Mouse (Mus musculus) hindbrain, embryonic 15.5 days (tissue): ENCODE data around the gene Rab15. TPM values are rescaled to one million over a fixed set of nuclear protein-coding genes. Genes with fewer than 3 reads are reported as not detected.
"Not testable (repeated sequence)": the region's sequence is repeated elsewhere in the genome, so short reads cannot be mapped to it uniquely, and the experiment has no call there.

Source experiments
- ATAC-seq: fragments of 200-750 bp; cut with Nextera tagmentation; 2 replicates; pipeline ENCODE4 v1.8.0; 2017; ENCODE audit warnings: low read depth, moderate number of reproducible peaks, moderate TSS enrichment; ENCODE audit not compliant: low FRiP score
- H3K27ac ChIP-seq: fragments of 300-500 bp; sonication (generic); replicated peaks from 2 replicates; pipeline ENCODE4 v1.5.1; 2015; ENCODE audit warnings: mild to moderate bottlenecking, inconsistent platforms
- H3K27me3 ChIP-seq: fragments of 300-500 bp; sonication (generic); 2 replicates; pipeline ENCODE4 v1.6.1; 2015; ENCODE audit warnings: control low read depth, inconsistent platforms
- H3K36me3 ChIP-seq: fragments of 300-500 bp; sonication (generic); 2 replicates; pipeline ENCODE4 v1.6.1; 2015; ENCODE audit warnings: control low read depth, inconsistent platforms
- H3K4me1 ChIP-seq: fragments of 300-500 bp; sonication (generic); replicated peaks from 2 replicates; pipeline ENCODE4 v1.6.1; 2015; ENCODE audit warnings: control low read depth, inconsistent platforms
- H3K4me2 ChIP-seq: fragments of 300-500 bp; sonication (generic); 2 replicates; pipeline ENCODE4 v1.6.1; 2015; ENCODE audit warnings: moderate library complexity, mild to moderate bottlenecking, inconsistent platforms
- H3K4me3 ChIP-seq: fragments of 300-500 bp; sonication (generic); 2 replicates; pipeline ENCODE4 v1.5.1; 2015; ENCODE audit warnings: mild to moderate bottlenecking, inconsistent platforms
- H3K9ac ChIP-seq: fragments of 300-500 bp; sonication (generic); 2 replicates; pipeline ENCODE4 v1.6.1; 2015; ENCODE audit warnings: inconsistent platforms
- H3K9me3 ChIP-seq: fragments of 300-500 bp; sonication (generic); 2 replicates; pipeline ENCODE4 v1.6.1; 2016; ENCODE audit warnings: control low read depth, inconsistent platforms
- WGBS: fragments of 180-500 bp; shearing (Covaris S2); methylation state at CpG from one replicate; pipeline ENCODE4 v1.1.7; 2015; 5-methylcytosine and 5-hydroxymethylcytosine counted together
- polyA plus RNA-seq: library from polyadenylated mRNA; unstranded; fragments of >200 nt; fragmentation: Nextera tagmentation; extraction: Ambion mirVana; gene quantifications from 2 replicates; pipeline ENCODE4 v1.2.1, GENCODE M21; 2015

Gene Rab15
- polyA plus RNA-seq, result 51.8 and 52.5 TPM in 2 replicates

- Histone ChIP-seq H3K4me1 (peaks cover 41% of the 10 kb centered on the region), H3K9ac (peak within 1 kb of the TSS; percentile 89), H3K4me2 (peak within 1 kb of the TSS; percentile 80), H3K9me3 (no peaks in the 10 kb centered on the region), H3K4me3 (peak within 1 kb of the TSS; percentile 83), H3K27me3 (peaks cover 7% of the 10 kb centered on the region; the same call in 1 of the 2 replicates), H3K36me3 (no peaks in the 10 kb centered on the region), H3K27ac (peak within 1 kb of the TSS; percentile 88)
- WGBS, result 4% methylated on average over 14 of the region's 17 CpGs
- ATAC-seq, result peak; percentile 35
Measured at GRCm38 (mm10) chr12:76822651-76823041, at the start of gene Rab15. Gene Rab15 (minus strand): TSS chr12:76822908.

GRCm38 (mm10) chr12:76869561-76869960 is 46.9 kb upstream of the Rab15 start:
- Histone ChIP-seq H3K27ac (no peak overlapping the region), H3K9ac (no peak overlapping the region), H3K4me1 (no peaks in the 10 kb centered on the region), H3K36me3 (0 out of 2 replicates have a peak, but pooled peaks cover under 1% of the 10 kb centered on the region), H3K9me3 (no peaks in the 10 kb centered on the region), H3K4me2 (no peak overlapping the region), H3K4me3 (no peak overlapping the region), H3K27me3 (no peaks in the 10 kb centered on the region)
- no peak for ATAC-seq
- 97% methylated on average over 7 of the region's 7 CpGs for WGBS

GRCm38 (mm10) chr12:76868463-76869198 is 45.9 kb upstream of the Rab15 start:
- Histone ChIP-seq H3K4me2 (no peak overlapping the region), H3K9ac (no peak overlapping the region), H3K27me3 (no peaks in the 10 kb centered on the region), H3K4me3 (no peak overlapping the region), H3K27ac (no peak overlapping the region), H3K36me3 (no peaks in the 10 kb centered on the region), H3K9me3 (no peaks in the 10 kb centered on the region), H3K4me1 (no peaks in the 10 kb centered on the region)
- WGBS, result 77% methylated on average over 14 of the region's 14 CpGs
- ATAC-seq, result no peak

DNA sequence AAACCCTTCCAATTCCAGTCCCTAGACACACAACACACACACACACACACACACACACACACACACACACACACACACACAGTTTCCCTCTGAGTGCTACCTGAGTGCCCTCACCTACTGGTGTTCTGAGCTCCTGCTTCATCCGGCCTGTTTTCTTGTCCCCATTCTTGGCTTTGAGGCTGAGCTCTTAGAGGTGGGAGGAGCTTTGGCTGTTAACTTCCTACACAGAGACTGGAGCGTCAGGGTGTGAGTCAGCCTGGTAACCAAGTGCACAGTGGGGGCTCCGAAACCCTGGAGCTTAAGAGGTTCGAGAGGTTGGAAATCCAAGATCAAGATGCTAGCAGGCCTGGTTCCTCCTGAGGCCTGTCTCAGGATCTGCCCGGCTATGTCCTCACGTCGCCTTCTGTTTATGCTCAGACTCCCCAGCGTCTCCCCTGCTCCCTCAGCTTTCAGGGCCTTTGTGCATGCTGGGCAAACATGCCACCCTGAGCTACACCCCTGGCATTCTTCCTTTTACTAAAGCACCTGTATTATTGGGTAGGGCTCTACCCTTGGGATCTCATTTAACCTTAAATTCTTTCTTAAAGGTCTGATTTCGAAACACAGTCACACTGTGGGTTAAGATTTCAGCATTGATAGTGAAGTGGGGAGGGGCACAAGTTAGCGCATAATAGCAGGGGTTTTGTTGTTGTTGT is 45.0 kb upstream of the Rab15 start:
- H3K9me3 ChIP-seq, result no peaks in the 10 kb centered on the region
- whole genome bisulfite sequencing, result 55% methylated on average over 10 of the region's 10 CpGs
- no peak overlapping the region for H3K9ac ChIP-seq
- no peaks in the 10 kb centered on the region for H3K36me3 ChIP-seq
- no peaks in the 10 kb centered on the region for H3K4me1 ChIP-seq
- H3K4me3 ChIP-seq, result no peak overlapping the region
- no peaks in the 10 kb centered on the region for H3K27me3 ChIP-seq
- no peak overlapping the region for H3K4me2 ChIP-seq
- H3K27ac ChIP-seq, result no peak overlapping the region
- ATAC-seq, result no peak

DNA sequence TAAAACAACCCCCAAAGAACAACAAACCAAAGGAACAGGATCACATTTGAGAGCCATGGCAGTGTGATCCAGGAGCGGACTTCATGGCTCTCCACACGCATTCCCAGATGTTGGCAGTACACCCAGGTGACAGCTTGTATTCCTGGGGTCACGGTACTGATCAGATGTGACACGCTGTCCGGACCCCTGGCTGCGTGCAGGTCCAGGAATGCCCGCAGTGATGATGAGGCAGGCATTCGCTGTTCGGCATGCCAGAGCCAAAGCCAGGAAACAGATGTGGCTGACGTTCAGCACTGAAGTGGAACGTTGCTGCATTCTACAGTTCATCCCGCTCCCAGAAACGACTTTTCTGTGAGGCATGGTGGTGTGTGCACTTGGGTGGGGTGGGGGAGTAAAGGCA is 42.6 kb upstream of the Rab15 start:
- H3K27me3 ChIP-seq, result no peaks in the 10 kb centered on the region

DNA sequence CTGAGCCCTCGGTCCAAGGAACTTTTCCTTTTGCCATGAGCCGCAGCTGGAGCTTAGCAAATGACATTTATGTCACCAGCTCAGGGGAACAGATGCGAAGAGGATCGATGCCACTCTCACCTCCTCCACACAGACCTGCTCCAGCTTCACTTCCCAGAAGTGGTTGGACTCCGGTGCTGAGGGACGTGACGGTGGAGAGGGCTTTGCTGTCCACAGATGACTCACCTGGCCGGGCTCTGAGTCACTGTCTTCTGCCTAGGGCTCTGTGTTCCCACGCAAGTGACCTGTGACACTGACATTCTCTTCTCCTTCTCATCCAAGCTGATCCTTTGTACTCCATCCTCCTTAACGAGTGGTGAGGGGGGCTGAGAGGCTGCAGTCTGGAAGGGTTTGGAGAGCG is 40.9 kb upstream of the Rab15 start:
- H3K27ac ChIP-seq, result no peak overlapping the region
- no peak overlapping the region for H3K9ac ChIP-seq
- H3K36me3 ChIP-seq, result no peaks in the 10 kb centered on the region
- H3K9me3 ChIP-seq, result no peaks in the 10 kb centered on the region
- H3K27me3 ChIP-seq, result no peaks in the 10 kb centered on the region
- H3K4me1 ChIP-seq, result no peaks in the 10 kb centered on the region
- no peak overlapping the region for H3K4me3 ChIP-seq
- H3K4me2 ChIP-seq, result no peak overlapping the region
- ATAC-seq, result no peak
- 82% methylated on average over 11 of the region's 11 CpGs for WGBS

More for the DNA sequence above, 42.6 kb upstream of the Rab15 start:
- H3K9ac ChIP-seq, result no peak overlapping the region
- WGBS, result 78% methylated on average over 13 of the region's 13 CpGs
- H3K4me3 ChIP-seq, result no peak overlapping the region
- no peaks in the 10 kb centered on the region for H3K36me3 ChIP-seq
- H3K27ac ChIP-seq, result no peak overlapping the region
- H3K4me2 ChIP-seq, result no peak overlapping the region
- no peak for ATAC-seq
- H3K9me3 ChIP-seq, result no peaks in the 10 kb centered on the region
- H3K4me1 ChIP-seq, result no peaks in the 10 kb centered on the region

DNA sequence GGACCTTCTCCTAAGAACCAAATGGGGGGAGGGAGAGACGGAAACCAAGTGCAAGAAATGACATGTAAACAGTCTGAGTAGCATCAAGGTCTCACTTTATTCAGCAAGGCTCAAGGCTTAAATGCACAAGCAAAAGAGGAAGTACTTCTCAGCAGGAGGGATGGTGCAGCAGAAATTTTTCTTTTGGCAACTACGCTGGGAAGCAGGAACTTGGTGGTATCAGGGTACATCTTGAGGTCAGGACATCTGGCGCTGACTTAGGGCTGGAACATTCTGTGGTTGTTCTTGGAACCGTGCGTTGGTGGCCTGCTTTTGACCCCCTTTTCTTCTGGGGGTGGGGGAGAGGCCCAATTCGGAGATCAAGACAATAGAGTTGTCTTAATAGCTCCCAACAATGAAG is 36.1 kb upstream of the Rab15 start:
- not testable (repeated sequence) for H3K4me3 ChIP-seq, ATAC-seq, H3K4me2 ChIP-seq

DNA sequence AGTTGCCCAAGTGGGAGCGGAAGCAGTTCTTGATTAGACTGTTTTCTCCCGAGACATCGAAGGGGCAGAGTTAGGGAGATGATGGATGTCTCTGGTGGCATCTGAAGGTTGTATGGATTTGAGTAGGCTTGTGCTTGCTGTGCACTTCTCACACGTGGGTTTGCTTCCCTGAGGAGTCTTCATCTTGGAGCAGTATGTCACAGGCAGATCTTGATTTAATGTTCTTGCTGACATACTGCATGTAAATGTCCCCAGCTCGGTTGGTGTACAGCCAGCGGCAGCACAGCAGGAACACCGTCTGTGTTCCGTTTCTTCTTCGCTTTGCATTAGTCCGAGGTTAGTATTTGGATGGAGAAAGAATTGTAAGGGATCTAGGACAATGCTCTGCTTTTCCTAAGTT is 34.4 kb upstream of the Rab15 start:
- H3K36me3 ChIP-seq, result no peaks in the 10 kb centered on the region
- H3K27me3 ChIP-seq, result no peaks in the 10 kb centered on the region
- no peak overlapping the region for H3K4me2 ChIP-seq
- no peaks in the 10 kb centered on the region for H3K9me3 ChIP-seq
- no peak overlapping the region for H3K4me3 ChIP-seq
- H3K9ac ChIP-seq, result no peak overlapping the region
- no peak overlapping the region for H3K27ac ChIP-seq
- WGBS, result 66% methylated on average over 10 of the region's 10 CpGs
- ATAC-seq, result no peak
- no peaks in the 10 kb centered on the region for H3K4me1 ChIP-seq

More for the DNA sequence above, 36.1 kb upstream of the Rab15 start:
- not testable (repeated sequence) for H3K27ac ChIP-seq, H3K9me3 ChIP-seq, H3K9ac ChIP-seq, H3K27me3 ChIP-seq, H3K4me1 ChIP-seq, H3K36me3 ChIP-seq
- WGBS, result 83% methylated on average over 6 of the region's 6 CpGs

DNA sequence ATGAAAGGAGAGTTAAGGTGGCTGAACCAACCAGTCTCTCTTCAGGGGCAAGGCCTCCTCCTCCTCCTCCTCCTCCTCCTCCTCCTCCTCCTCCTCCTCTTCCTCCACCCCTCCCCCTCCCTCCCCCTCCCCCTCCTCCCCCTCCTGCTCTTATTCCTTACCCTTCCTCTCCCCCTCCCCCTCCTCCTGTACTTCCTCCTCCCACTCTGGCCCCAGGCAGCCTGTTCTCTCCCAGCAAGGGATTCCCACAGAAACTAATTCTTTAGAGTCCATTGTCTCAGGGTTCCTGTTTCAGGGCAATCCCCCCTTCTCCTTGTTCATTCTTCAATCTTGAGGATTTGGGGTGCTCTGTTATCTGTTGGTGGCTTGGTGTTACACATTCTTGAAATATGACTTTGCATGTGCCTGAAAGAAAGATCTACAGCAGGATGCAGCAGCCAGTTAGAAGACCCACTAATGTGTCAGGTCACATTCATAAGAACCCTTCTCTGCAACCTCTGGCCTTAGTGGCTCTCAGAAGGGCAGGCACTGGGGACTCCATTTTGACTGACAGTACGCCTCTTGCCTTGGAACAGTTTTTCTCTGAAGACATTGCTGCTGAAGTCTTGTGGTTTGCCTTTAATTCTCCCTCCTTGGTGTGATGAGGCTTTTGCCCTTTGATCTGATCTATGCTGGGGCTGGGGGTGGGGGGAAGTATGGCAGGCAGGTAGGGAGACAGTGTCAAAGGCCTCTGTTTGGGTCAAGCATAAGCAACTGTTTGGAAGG is 30.9 kb upstream of the Rab15 start:
- H3K4me2 ChIP-seq, result no peak overlapping the region
- WGBS, result 100% methylated on average over 1 of the region's 1 CpGs
- no peak for ATAC-seq
- H3K9ac ChIP-seq, result no peak overlapping the region
- H3K36me3 ChIP-seq, result no peaks in the 10 kb centered on the region
- no peaks in the 10 kb centered on the region for H3K27me3 ChIP-seq
- no peak overlapping the region for H3K4me3 ChIP-seq
- no peak overlapping the region for H3K27ac ChIP-seq
- no peaks in the 10 kb centered on the region for H3K4me1 ChIP-seq
- no peaks in the 10 kb centered on the region for H3K9me3 ChIP-seq

- no peaks in the 10 kb centered on the region for H3K27me3 ChIP-seq
- no peak overlapping the region for H3K4me3 ChIP-seq
- no peak for ATAC-seq
- H3K36me3 ChIP-seq, result no peaks in the 10 kb centered on the region
- H3K9ac ChIP-seq, result no peak overlapping the region
- no peaks in the 10 kb centered on the region for H3K4me1 ChIP-seq
- no peak overlapping the region for H3K4me2 ChIP-seq
- 94% methylated on average over 2 of the region's 2 CpGs for WGBS
- no peaks in the 10 kb centered on the region for H3K9me3 ChIP-seq
- H3K27ac ChIP-seq, result no peak overlapping the region
Measured at GRCm38 (mm10) chr12:76852419-76852818, 29.7 kb upstream of the Rab15 start.

DNA sequence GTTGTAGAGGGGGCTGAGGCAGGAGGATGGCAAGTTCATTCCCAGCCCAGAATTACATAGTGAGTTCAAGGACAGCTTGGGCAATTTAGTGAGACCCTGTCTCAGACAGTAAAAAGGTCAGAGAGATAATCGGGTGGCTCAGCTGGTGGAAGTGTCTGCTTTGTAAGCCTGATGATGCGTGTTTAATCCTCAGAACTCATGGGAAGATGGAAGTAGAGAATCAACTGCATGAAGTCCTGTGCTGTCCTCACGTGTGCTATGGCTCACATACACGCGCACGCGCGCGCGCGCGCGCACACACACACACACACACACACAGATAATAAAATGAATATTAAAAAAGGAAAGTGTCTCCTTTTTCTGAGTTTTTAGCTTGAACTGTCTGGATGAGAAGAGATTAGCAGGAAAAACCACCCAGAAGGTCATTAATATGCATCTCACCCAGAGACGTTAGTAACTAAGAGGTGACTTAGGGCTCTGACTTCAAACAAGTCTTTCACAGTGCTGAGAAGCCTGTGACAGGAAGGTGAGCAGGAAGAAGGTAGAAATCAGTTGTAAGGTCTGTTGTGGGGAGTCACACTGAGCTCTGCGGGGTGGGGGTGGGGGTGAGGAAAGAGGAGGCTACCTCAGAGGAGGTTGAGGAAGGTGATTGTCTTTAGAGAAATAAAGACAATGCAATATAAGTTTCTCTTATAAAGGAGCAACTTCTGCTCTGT is 21.8 kb upstream of the Rab15 start:
- WGBS, result 90% methylated on average over 15 of the region's 15 CpGs
- Histone ChIP-seq H3K9ac (no peak overlapping the region), H3K27me3 (no peaks in the 10 kb centered on the region), H3K4me1 (no peaks in the 10 kb centered on the region), H3K36me3 (no peaks in the 10 kb centered on the region), H3K9me3 (no peaks in the 10 kb centered on the region), H3K27ac (no peak overlapping the region), H3K4me2 (no peak overlapping the region), H3K4me3 (no peak overlapping the region)
- no peak for ATAC-seq
